Mouse (Mus musculus) intestine, embryonic 15.5 days (tissue): ENCODE measurements around the gene Bpifa1. TPM values are rescaled to one million over a fixed set of nuclear protein-coding genes. Genes with fewer than 3 reads are reported as not detected.
"Not testable (repeated sequence)": the region's sequence is repeated elsewhere in the genome, so short reads cannot be mapped to it uniquely, and the experiment has no call there.

Source experiments
- ATAC-seq: fragments of 200-750 bp; cut with Nextera tagmentation; 2 replicates; pipeline ENCODE4 v1.8.0; 2017; ENCODE audit warnings: moderate TSS enrichment, moderate library complexity
- H3K27ac ChIP-seq: fragments of 300-500 bp; sonication (generic); 2 replicates; pipeline ENCODE4 v1.5.1; 2015; ENCODE audit warnings: mild to moderate bottlenecking, inconsistent platforms
- H3K27me3 ChIP-seq: fragments of 300-500 bp; sonication (generic); replicated peaks from 2 replicates; pipeline ENCODE4 v1.6.1; 2015; ENCODE audit warnings: inconsistent platforms
- H3K36me3 ChIP-seq: fragments of 300-500 bp; sonication (generic); 2 replicates; pipeline ENCODE4 v1.6.1; 2015; ENCODE audit warnings: inconsistent platforms
- H3K4me1 ChIP-seq: fragments of 300-500 bp; sonication (generic); replicated peaks from 2 replicates; pipeline ENCODE4 v1.6.1; 2015; ENCODE audit warnings: inconsistent platforms
- H3K4me2 ChIP-seq: fragments of 300-500 bp; sonication (generic); replicated peaks from 2 replicates; pipeline ENCODE4 v1.6.1; 2015; ENCODE audit warnings: mild to moderate bottlenecking, inconsistent platforms
- H3K4me3 ChIP-seq: fragments of 300-500 bp; sonication (generic); replicated peaks from 2 replicates; pipeline ENCODE4 v1.5.1; 2015; ENCODE audit warnings: inconsistent platforms
- H3K9ac ChIP-seq: fragments of 300-500 bp; sonication (generic); 2 replicates; pipeline ENCODE4 v1.6.1; 2015; ENCODE audit warnings: inconsistent platforms
- H3K9me3 ChIP-seq: fragments of 300-500 bp; sonication (generic); 2 replicates; pipeline ENCODE4 v1.6.1; 2016; ENCODE audit warnings: inconsistent platforms
- WGBS: fragments of 180-500 bp; shearing (Covaris S2); methylation state at CpG from one replicate; pipeline ENCODE4 v1.1.7; 2015; 5-methylcytosine and 5-hydroxymethylcytosine counted together
- polyA plus RNA-seq: library from polyadenylated mRNA; unstranded; fragments of >200 nt; fragmentation: Nextera tagmentation; extraction: Ambion mirVana; gene quantifications from 2 replicates; pipeline ENCODE4 v1.2.1, GENCODE M21; 2015

Bpifa1 gene
- not detected in 2 replicates for polyA plus RNA-seq

DNA sequence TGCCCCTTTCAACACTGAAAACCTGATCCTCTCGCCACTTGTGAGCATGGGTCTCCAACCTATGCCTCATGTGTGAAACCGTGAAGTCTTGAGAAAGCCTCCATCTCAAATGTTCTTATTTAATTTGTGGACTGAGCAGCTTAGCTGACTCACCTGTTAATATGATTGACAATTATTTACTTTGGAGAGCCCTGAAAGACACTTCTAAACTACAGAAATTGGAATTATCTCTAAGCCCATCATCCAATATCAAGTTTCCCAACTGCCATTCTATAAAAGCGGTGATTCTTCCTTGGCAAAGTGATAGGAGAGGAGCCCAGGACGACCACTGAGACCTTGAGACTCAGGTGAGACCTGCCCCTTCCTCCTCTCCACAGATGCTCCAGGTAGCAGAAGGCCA lies at the start of gene Bpifa1:
Gene Bpifa1, plus strand, starts transcription at position 301 of the 400 bp plus-strand sequence.
- 77% methylated on average over 4 of the region's 4 CpGs for WGBS
- H3K27ac ChIP-seq, result no peak within 1 kb of the TSS
- H3K4me3 ChIP-seq, result no peak within 1 kb of the TSS
- H3K27me3 ChIP-seq, result no peaks in the 10 kb centered on the region
- H3K9ac ChIP-seq, result no peak within 1 kb of the TSS
- no peaks in the 10 kb centered on the region for H3K36me3 ChIP-seq
- no peaks in the 10 kb centered on the region for H3K9me3 ChIP-seq
- H3K4me1 ChIP-seq, result no peaks in the 10 kb centered on the region
- no peak for ATAC-seq
- no peak within 1 kb of the TSS for H3K4me2 ChIP-seq

- Histone ChIP-seq H3K27me3 (no peaks in the 10 kb centered on the region), H3K4me1 (no peaks in the 10 kb centered on the region), H3K4me3 (no peak overlapping the region), H3K36me3 (no peaks in the 10 kb centered on the region), H3K27ac (no peak overlapping the region), H3K9me3 (no peaks in the 10 kb centered on the region), H3K9ac (no peak overlapping the region), H3K4me2 (no peak overlapping the region)
- 46% methylated on average over 1 of the region's 1 CpGs for WGBS
- ATAC-seq, result no peak
Measured at GRCm38 (mm10) chr2:154097734-154098133, 44.9 kb upstream of the Bpifa1 start.

DNA sequence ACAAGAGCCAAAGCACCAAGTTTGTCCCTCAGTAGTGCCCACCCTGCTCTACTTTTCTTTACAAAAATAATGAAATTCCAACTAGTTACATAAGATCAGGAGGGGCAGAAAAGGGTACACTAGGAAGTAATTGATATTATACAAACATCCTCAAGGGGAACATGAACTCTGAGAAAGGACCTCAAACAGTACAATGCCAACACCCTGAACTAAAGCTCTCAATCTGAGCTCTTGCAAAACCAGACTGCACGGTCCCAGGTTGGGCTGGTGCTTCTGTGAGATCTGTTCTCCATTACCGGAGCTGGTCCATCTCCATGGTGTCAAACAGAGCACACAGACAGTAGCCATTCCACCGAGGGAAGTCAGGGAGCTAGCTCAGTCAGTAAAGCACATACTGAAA lies 25.3 kb upstream of the Bpifa1 start:
- no peaks in the 10 kb centered on the region for H3K36me3 ChIP-seq
- H3K27ac ChIP-seq, result no peak overlapping the region
- 83% methylated on average over 3 of the region's 3 CpGs for WGBS
- ATAC-seq, result no peak
- no peak overlapping the region for H3K4me2 ChIP-seq
- no peak overlapping the region for H3K9ac ChIP-seq
- H3K9me3 ChIP-seq, result no peaks in the 10 kb centered on the region
- H3K4me1 ChIP-seq, result no peaks in the 10 kb centered on the region
- no peaks in the 10 kb centered on the region for H3K27me3 ChIP-seq
- H3K4me3 ChIP-seq, result no peak overlapping the region

DNA sequence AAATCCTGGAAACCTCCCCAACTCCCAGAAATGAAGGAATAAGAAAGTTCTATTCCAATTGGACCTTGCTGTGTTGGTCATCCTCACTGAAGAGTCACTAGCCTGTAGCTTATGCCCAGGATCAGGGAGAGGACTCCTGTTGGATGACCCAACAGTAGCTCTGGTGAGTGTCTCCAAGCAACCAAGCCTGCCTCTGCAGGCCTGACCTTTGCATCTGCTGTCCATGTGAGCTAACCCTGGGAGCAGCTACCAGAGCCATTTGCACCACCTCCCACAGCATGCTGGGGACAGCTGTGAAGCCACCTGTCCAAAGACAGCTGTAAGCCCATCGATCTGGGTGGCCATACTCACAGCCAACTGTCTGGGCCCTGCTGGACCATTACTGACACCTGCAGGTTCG lies 12.6 kb upstream of the Bpifa1 start, which contains the start of gene Bpifa3:
Gene Bpifa3, plus strand, starts transcription at position 217 of the 400 bp plus-strand sequence.
- H3K4me2 ChIP-seq, result no peak within 1 kb of the TSS
- H3K27me3 ChIP-seq, result no peaks in the 10 kb centered on the region
- no peak within 1 kb of the TSS for H3K4me3 ChIP-seq
- no peak within 1 kb of the TSS for H3K9ac ChIP-seq
- 53% methylated on average over 2 of the region's 2 CpGs for WGBS
- no peak for ATAC-seq
- no peak within 1 kb of the TSS for H3K27ac ChIP-seq
- H3K4me1 ChIP-seq, result no peaks in the 10 kb centered on the region
- H3K9me3 ChIP-seq, result no peaks in the 10 kb centered on the region
- H3K36me3 ChIP-seq, result no peaks in the 10 kb centered on the region

- H3K9me3 ChIP-seq, result no peaks in the 10 kb centered on the region
- no peak overlapping the region for H3K4me3 ChIP-seq
- no peak overlapping the region for H3K9ac ChIP-seq
- WGBS, result 58% methylated on average over 3 of the region's 3 CpGs
- H3K36me3 ChIP-seq, result no peaks in the 10 kb centered on the region
- ATAC-seq, result no peak
- no peak overlapping the region for H3K27ac ChIP-seq
- H3K4me1 ChIP-seq, result no peaks in the 10 kb centered on the region
- H3K27me3 ChIP-seq, result no peaks in the 10 kb centered on the region
- H3K4me2 ChIP-seq, result no peak overlapping the region
Measured at GRCm38 (mm10) chr2:154143735-154144134, 1.1 kb downstream of the Bpifa1 start.

DNA sequence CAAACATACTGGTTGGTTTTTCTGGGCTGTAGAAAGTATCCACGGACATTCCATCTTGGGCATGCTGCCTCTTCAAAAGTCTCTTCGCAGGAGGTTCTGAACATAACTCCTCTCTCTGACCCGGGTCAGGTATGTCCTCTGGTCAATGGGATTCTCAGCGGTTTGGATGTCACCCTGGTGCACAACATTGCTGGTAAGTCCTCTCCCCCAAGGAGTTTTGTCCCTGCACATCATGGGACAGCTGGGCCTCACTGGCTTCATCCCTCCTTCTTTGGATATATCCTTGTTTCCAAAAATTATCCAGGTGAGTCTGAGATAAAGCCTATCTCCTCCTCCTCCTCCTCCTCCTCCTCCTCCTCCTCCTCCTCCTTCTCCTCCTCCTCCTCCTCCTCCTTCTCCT lies 4.8 kb downstream of the Bpifa1 start:
- Histone ChIP-seq H3K27ac (no peak overlapping the region), H3K27me3 (no peaks in the 10 kb centered on the region), H3K9ac (no peak overlapping the region), H3K36me3 (no peaks in the 10 kb centered on the region), H3K4me3 (no peak overlapping the region), H3K4me1 (no peaks in the 10 kb centered on the region), H3K4me2 (no peak overlapping the region), H3K9me3 (no peaks in the 10 kb centered on the region)
- 77% methylated on average over 4 of the region's 4 CpGs for WGBS
- no peak for ATAC-seq

DNA sequence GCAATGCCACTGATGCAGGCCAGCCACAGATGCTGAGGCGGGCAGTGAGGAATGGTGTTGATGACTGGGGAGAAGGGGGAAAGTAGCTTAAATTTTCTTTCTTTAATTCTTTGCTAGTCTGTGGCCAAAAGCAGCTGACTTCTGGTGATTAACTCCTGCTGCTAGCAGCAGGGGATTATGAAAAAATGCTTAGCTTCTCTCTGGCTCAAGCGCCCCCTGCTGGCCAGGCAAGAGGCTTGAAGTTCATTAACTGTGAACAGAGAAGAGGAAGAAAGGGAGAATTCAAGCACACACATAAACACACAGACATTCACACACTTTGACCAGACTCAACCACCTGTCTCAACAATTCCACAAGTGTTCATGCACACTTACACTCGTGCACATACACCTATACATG lies 15.8 kb downstream of the Bpifa1 start:
- H3K36me3 ChIP-seq, result no peaks in the 10 kb centered on the region
- H3K4me1 ChIP-seq, result no peaks in the 10 kb centered on the region
- no peak overlapping the region for H3K27ac ChIP-seq
- H3K9ac ChIP-seq, result no peak overlapping the region
- WGBS, result 41% methylated on average over 3 of the region's 3 CpGs
- no peak overlapping the region for H3K4me3 ChIP-seq
- H3K27me3 ChIP-seq, result no peaks in the 10 kb centered on the region
- no peak for ATAC-seq
- H3K9me3 ChIP-seq, result no peaks in the 10 kb centered on the region
- no peak overlapping the region for H3K4me2 ChIP-seq

- Histone ChIP-seq H3K9ac (no peak within 1 kb of the TSS), H3K4me2 (no peak within 1 kb of the TSS), H3K4me1 (no peaks in the 10 kb centered on the region), H3K4me3 (no peak within 1 kb of the TSS), H3K9me3 (no peaks in the 10 kb centered on the region), H3K27me3 (no peaks in the 10 kb centered on the region), H3K36me3 (no peaks in the 10 kb centered on the region), H3K27ac (no peak within 1 kb of the TSS)
- WGBS, result 80% methylated on average over 8 of the region's 8 CpGs
- no peak for ATAC-seq
Measured at GRCm38 (mm10) chr2:154162307-154162706, 19.6 kb downstream of the Bpifa1 start, which contains the start of gene Bpifa5. Bpifa5 (plus strand) TSS chr2:154162607.

DNA sequence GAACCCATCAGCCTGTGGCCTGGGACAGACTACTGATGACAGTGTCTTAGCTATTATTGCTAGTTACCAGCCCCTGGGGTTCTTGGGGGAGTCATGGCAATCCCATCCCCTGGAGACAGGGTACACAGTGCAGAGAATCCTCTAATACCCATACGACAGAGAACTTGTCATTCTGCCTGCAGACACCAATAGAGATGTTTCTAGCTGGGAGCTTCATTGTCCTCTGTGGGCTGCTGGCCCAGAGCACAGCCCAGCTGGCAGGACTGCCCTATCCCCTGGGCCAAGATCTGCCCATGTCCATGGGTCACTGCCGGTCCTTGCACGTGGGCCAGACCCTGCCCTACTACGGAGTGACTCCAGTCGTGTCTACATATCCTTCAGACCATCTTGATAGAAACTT lies 20.6 kb downstream of the Bpifa1 start:
- no peak overlapping the region for H3K9ac ChIP-seq
- WGBS, result 84% methylated on average over 5 of the region's 5 CpGs
- no peak overlapping the region for H3K27ac ChIP-seq
- H3K4me3 ChIP-seq, result no peak overlapping the region
- no peaks in the 10 kb centered on the region for H3K4me1 ChIP-seq
- no peak overlapping the region for H3K4me2 ChIP-seq
- H3K27me3 ChIP-seq, result no peaks in the 10 kb centered on the region
- no peak for ATAC-seq
- no peaks in the 10 kb centered on the region for H3K36me3 ChIP-seq
- no peaks in the 10 kb centered on the region for H3K9me3 ChIP-seq

GRCm38 (mm10) chr2:154169172-154169571 lies 26.5 kb downstream of the Bpifa1 start:
- no peak overlapping the region for H3K4me2 ChIP-seq
- no peak for ATAC-seq
- 53% methylated on average over 3 of the region's 3 CpGs for WGBS

GRCm38 (mm10) chr2:154171621-154172020 lies 28.9 kb downstream of the Bpifa1 start:
- Histone ChIP-seq H3K27me3 (no peaks in the 10 kb centered on the region), H3K9ac (no peak overlapping the region), H3K4me3 (no peak overlapping the region), H3K27ac (no peak overlapping the region), H3K4me1 (no peaks in the 10 kb centered on the region), H3K36me3 (no peaks in the 10 kb centered on the region), H3K4me2 (no peak overlapping the region), H3K9me3 (no peaks in the 10 kb centered on the region)
- no peak for ATAC-seq
- WGBS, result 79% methylated on average over 6 of the region's 6 CpGs

More at GRCm38 (mm10) chr2:154169172-154169571, 26.5 kb downstream of the Bpifa1 start:
- no peak overlapping the region for H3K9ac ChIP-seq
- H3K36me3 ChIP-seq, result no peaks in the 10 kb centered on the region
- H3K9me3 ChIP-seq, result no peaks in the 10 kb centered on the region
- H3K27ac ChIP-seq, result no peak overlapping the region
- no peaks in the 10 kb centered on the region for H3K4me1 ChIP-seq
- no peak overlapping the region for H3K4me3 ChIP-seq
- H3K27me3 ChIP-seq, result no peaks in the 10 kb centered on the region

DNA sequence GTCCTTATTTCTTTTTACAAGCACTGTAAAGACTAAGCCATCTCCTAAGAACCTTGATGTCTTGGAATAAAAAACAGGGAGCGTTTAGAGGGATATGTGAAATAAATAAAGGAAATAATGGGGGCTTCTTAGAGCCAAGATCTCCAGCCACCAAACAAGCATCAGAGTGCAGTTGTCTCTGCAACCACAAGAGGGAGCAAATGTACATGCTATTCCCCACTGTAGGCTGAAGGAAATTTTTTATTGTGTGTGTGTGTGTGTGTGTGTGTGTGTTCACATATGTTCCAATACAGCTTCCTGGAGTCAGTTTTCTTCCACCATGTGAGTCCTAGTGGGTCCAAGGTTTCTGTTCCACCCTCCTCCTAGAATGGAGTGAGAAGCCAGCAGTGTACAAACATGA lies 30.6 kb downstream of the Bpifa1 start:
- Histone ChIP-seq H3K4me3 (no peak overlapping the region), H3K4me2 (no peak overlapping the region), H3K9ac (no peak overlapping the region), H3K9me3 (no peaks in the 10 kb centered on the region), H3K4me1 (no peaks in the 10 kb centered on the region), H3K36me3 (no peaks in the 10 kb centered on the region), H3K27ac (no peak overlapping the region), H3K27me3 (no peaks in the 10 kb centered on the region)
- 48% methylated on average over 1 of the region's 1 CpGs for WGBS
- ATAC-seq, result no peak

GRCm38 (mm10) chr2:154181900-154182299 lies 39.2 kb downstream of the Bpifa1 start:
- H3K4me2 ChIP-seq, H3K36me3 ChIP-seq, H3K4me3 ChIP-seq, H3K27ac ChIP-seq, ATAC-seq, H3K4me1 ChIP-seq, H3K9me3 ChIP-seq, H3K27me3 ChIP-seq, H3K9ac ChIP-seq: not testable (repeated sequence)
- WGBS, result 83% methylated on average over 7 of the region's 7 CpGs
